Mouse (Mus musculus): Measurements from ENCODE around the gene Ogdh.

DNA sequence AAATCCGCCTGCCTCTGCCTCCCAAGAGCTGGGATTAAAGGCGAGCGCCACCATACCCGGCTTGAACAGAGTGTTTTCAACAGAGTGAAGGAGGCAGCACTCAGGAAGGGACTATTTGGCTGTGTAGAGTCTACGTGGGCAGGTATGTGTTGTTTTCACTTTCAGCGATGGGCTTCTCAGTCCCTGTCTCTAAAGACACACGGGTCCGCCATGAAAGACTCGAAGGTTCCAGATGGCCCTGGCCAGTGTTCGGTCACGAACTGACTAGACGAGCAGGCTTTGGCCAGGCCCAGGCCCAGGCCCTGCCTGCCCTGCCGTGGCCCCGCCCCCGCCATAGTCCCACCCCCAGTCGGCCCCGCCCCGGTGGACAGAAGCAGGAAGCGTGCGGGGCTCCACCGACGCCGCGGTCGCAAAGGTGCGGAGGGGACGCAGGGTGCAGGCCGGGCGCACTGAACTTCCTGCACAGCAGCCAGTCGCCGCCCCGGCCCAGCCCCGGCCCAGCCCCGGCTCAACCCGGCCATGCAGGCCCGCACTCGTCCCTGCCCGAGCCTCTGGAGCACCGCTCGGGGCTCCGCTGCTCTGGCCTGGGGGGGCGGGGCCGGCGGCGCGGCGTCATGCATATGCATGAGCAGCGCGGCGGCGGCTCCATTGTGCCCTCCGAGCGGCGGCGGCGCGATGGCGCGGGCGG is 97.4 kb downstream of the Ogdh start, which contains the start of gene Zmiz2:
- TF ChIP-seq POLR2A (IDR thresholded peaks at IDR 0.05; ENCODE audit: control insufficient read depth, extremely low read depth, insufficient read depth, low read length, poor library complexity), result peak; percentile 79; the same call in 1 of the 2 replicates
- TF ChIP-seq CTCF (IDR thresholded peaks at IDR 0.05; ENCODE audit: borderline replicate concordance, control insufficient read depth, extremely low read depth, insufficient read depth, low read length, poor library complexity), result 0 out of 2 replicates have a peak, but pooled peaks have one; percentile 29
